Mouse (Mus musculus) intestine, embryonic 15.5 days (tissue): ENCODE results near the gene Nolc1. TPM values are rescaled to one million over a fixed set of nuclear protein-coding genes. Genes with fewer than 3 reads are reported as not detected.
"Not testable (repeated sequence)": the region's sequence is repeated elsewhere in the genome, so short reads cannot be mapped to it uniquely, and the experiment has no call there.

Source experiments
- ATAC-seq: fragments of 200-750 bp; cut with Nextera tagmentation; 2 replicates; pipeline ENCODE4 v1.8.0; 2017; ENCODE audit warnings: moderate TSS enrichment, moderate library complexity
- H3K27ac ChIP-seq: fragments of 300-500 bp; sonication (generic); 2 replicates; pipeline ENCODE4 v1.5.1; 2015; ENCODE audit warnings: mild to moderate bottlenecking, inconsistent platforms
- H3K27me3 ChIP-seq: fragments of 300-500 bp; sonication (generic); replicated peaks from 2 replicates; pipeline ENCODE4 v1.6.1; 2015; ENCODE audit warnings: inconsistent platforms
- H3K36me3 ChIP-seq: fragments of 300-500 bp; sonication (generic); 2 replicates; pipeline ENCODE4 v1.6.1; 2015; ENCODE audit warnings: inconsistent platforms
- H3K4me1 ChIP-seq: fragments of 300-500 bp; sonication (generic); replicated peaks from 2 replicates; pipeline ENCODE4 v1.6.1; 2015; ENCODE audit warnings: inconsistent platforms
- H3K4me2 ChIP-seq: fragments of 300-500 bp; sonication (generic); replicated peaks from 2 replicates; pipeline ENCODE4 v1.6.1; 2015; ENCODE audit warnings: mild to moderate bottlenecking, inconsistent platforms
- H3K4me3 ChIP-seq: fragments of 300-500 bp; sonication (generic); replicated peaks from 2 replicates; pipeline ENCODE4 v1.5.1; 2015; ENCODE audit warnings: inconsistent platforms
- H3K9ac ChIP-seq: fragments of 300-500 bp; sonication (generic); 2 replicates; pipeline ENCODE4 v1.6.1; 2015; ENCODE audit warnings: inconsistent platforms
- H3K9me3 ChIP-seq: fragments of 300-500 bp; sonication (generic); 2 replicates; pipeline ENCODE4 v1.6.1; 2016; ENCODE audit warnings: inconsistent platforms
- WGBS: fragments of 180-500 bp; shearing (Covaris S2); methylation state at CpG from one replicate; pipeline ENCODE4 v1.1.7; 2015; 5-methylcytosine and 5-hydroxymethylcytosine counted together
- polyA plus RNA-seq: library from polyadenylated mRNA; unstranded; fragments of >200 nt; fragmentation: Nextera tagmentation; extraction: Ambion mirVana; gene quantifications from 2 replicates; pipeline ENCODE4 v1.2.1, GENCODE M21; 2015

The Nolc1 gene
- polyA plus RNA-seq, 1 experiment from 2014 or later = 107 TPM

DNA sequence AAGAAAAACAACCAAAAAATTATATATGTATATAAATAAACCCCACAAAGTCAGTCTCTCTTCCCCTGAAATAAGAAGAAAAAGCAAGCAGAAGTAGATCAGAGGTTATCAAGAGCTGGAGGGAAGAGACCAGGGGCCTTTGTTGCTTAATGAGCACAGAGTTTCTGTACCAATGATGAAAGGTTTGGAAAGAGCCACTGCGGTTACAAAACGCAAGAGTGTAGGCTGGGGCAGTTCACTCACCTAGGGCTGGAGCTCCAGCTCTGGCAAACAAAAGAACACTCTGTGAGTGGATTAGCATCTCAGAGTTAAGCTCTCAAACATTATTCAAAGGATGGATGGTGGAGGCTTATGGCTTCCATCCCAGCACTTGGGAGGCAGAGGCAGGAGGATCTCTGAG lies 34.6 kb downstream of the Nolc1 start:
- Histone ChIP-seq H3K4me1 (no peaks in the 10 kb centered on the region), H3K4me3 (no peak overlapping the region), H3K9me3 (no peaks in the 10 kb centered on the region), H3K36me3 (no peaks in the 10 kb centered on the region), H3K4me2 (no peak overlapping the region), H3K27ac (no peak overlapping the region), H3K27me3 (no peaks in the 10 kb centered on the region), H3K9ac (no peak overlapping the region)
- 83% methylated on average over 2 of the region's 2 CpGs for WGBS
- no peak for ATAC-seq

DNA sequence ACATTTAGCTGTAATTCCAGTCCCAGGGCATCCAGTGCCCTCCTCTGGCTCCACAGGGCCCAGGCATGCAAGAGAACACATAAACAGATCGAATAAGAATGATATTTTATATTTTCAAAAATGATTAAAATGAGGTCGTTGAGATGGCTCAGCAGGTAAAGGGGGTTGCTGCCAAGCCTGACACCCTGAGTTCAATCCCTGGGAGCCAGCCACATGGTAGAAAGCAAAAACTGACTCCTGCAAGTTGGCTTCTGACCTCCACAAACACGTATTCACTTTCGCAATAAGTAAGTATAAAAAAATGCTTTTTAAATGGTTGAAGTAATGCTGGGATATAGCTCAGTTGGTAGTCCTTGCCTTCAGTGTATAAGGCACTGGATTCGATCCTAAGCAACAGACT lies 35.1 kb downstream of the Nolc1 start:
- H3K27ac ChIP-seq = no peak overlapping the region
- no peak overlapping the region for H3K9ac ChIP-seq
- no peak overlapping the region for H3K4me2 ChIP-seq
- H3K9me3 ChIP-seq = no peaks in the 10 kb centered on the region
- 82% methylated on average over 5 of the region's 5 CpGs for WGBS
- no peaks in the 10 kb centered on the region for H3K27me3 ChIP-seq
- no peaks in the 10 kb centered on the region for H3K4me1 ChIP-seq
- no peak overlapping the region for H3K4me3 ChIP-seq
- no peaks in the 10 kb centered on the region for H3K36me3 ChIP-seq
- ATAC-seq = no peak

DNA sequence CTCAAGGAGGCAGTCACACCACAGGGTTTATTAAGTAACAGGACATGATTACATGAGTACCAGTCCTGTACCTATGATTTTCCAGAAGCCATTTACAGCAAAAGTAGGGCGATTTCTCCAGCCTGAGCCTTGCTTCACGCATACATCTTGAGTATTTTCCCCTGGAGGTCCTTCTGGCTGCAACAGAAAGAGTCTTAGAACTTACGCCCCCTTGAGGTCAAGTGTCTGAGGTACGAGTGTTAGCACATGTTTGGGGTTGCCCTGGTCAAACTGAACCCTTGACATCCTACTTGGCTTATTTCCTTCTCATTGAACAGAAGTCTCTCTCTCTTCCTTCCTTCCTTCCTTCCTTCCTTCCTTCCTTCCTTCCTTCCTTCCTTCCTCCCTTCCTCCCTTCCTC lies 39.0 kb downstream of the Nolc1 start:
- ATAC-seq = no peak
- Histone ChIP-seq H3K27me3 (no peaks in the 10 kb centered on the region), H3K4me2 (no peak overlapping the region), H3K36me3 (no peaks in the 10 kb centered on the region), H3K4me3 (no peak overlapping the region), H3K27ac (no peak overlapping the region), H3K4me1 (no peaks in the 10 kb centered on the region), H3K9ac (no peak overlapping the region), H3K9me3 (no peaks in the 10 kb centered on the region)
- WGBS = 55% methylated on average over 4 of the region's 4 CpGs

DNA sequence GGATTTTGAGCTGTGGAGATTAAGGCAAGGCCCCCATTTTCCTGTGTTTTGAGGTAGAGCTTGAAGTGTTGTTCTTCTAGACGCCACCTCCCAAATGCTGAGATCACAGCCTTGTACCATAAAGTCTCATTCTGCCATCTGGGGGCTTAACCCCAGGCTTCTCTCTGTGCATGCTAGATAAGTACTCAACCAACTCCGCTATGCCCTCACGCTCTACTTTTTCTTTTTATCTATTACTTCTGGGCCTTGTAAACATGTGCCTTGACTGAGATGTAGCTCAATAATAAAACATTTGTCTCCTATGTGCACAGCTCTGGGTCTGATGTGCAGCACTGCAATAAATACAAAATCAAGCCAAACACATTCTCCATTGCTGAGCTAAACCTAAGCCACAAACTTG lies 43.8 kb downstream of the Nolc1 start:
- WGBS = 84% methylated on average over 3 of the region's 3 CpGs
- Histone ChIP-seq H3K27ac (no peak overlapping the region), H3K9me3 (no peaks in the 10 kb centered on the region), H3K4me3 (no peak overlapping the region), H3K4me2 (no peak overlapping the region), H3K27me3 (no peaks in the 10 kb centered on the region), H3K36me3 (no peaks in the 10 kb centered on the region), H3K4me1 (no peaks in the 10 kb centered on the region), H3K9ac (no peak overlapping the region)
- ATAC-seq = no peak

DNA sequence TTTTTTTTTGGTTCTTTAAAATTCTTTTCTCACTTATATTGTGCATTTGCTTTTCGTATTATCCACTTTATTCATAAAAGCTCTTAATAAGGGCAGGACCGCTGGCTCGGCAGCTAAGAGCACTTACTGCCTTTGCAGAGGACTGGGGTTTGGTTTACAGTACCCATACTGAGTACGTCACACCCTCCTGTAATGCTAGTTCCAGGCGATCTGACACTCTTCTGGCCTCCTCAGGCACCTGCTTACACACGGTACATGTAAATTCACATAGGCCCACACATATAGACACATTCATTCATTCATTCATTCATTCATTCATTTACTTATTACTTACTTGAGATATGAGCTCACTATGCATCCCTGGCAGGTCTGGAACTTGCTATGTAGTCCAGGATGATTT lies 45.2 kb downstream of the Nolc1 start:
- Histone ChIP-seq H3K4me2 (no peak overlapping the region), H3K4me1 (no peaks in the 10 kb centered on the region), H3K9me3 (no peaks in the 10 kb centered on the region), H3K27ac (no peak overlapping the region), H3K36me3 (no peaks in the 10 kb centered on the region), H3K27me3 (no peaks in the 10 kb centered on the region), H3K4me3 (no peak overlapping the region), H3K9ac (no peak overlapping the region)
- WGBS = 67% methylated on average over 6 of the region's 6 CpGs
- no peak for ATAC-seq

DNA sequence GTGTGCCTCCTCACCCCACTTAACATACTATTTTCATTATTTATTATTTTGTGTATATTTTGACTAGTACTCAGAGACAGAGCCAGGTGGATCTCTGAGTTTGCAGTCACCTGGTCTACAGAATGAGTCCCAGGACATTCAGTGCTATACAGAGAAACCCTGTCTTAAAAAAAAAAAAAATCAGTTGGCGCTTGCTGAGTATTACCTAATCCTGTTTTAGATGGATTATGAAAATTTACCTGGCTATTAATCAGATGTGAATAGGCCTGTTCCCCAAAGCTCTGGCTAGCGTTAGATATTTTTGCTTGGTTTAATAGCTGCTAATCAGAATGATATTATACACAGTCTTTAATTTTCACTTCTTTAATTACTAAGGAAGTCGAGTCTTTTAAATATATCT lies 48.2 kb downstream of the Nolc1 start:
- H3K4me1 ChIP-seq = no peaks in the 10 kb centered on the region
- no peak for ATAC-seq
- H3K27me3 ChIP-seq = no peaks in the 10 kb centered on the region
- H3K4me2 ChIP-seq = no peak overlapping the region
- H3K36me3 ChIP-seq = no peaks in the 10 kb centered on the region
- no peaks in the 10 kb centered on the region for H3K9me3 ChIP-seq
- no peak overlapping the region for H3K4me3 ChIP-seq
- H3K27ac ChIP-seq = no peak overlapping the region
- H3K9ac ChIP-seq = no peak overlapping the region
- WGBS = 81% methylated on average over 3 of the region's 3 CpGs

DNA sequence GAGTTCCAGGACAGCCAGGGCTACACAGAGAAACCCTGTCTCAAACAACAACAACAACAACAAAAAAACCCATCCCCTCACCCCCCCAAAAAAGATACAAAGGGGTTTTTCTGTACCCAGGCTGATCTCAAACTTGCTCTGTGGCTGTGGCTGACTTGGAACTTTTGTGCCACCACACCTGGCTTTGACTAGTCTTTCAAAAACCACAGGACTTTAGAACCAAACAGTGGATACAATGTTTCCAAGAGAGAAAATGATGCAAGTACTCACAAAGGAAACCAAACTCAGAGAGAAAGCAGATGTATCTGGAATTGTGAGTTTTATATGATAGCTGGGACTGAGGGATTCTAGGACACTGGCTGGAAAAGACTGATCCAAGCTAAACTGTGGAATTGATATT lies 49.0 kb downstream of the Nolc1 start:
- Histone ChIP-seq H3K27ac (no peak overlapping the region), H3K36me3 (no peaks in the 10 kb centered on the region), H3K9ac (no peak overlapping the region), H3K27me3 (no peaks in the 10 kb centered on the region), H3K9me3 (no peaks in the 10 kb centered on the region), H3K4me2 (no peak overlapping the region), H3K4me1 (no peaks in the 10 kb centered on the region), H3K4me3 (no peak overlapping the region)
- ATAC-seq = no peak

DNA sequence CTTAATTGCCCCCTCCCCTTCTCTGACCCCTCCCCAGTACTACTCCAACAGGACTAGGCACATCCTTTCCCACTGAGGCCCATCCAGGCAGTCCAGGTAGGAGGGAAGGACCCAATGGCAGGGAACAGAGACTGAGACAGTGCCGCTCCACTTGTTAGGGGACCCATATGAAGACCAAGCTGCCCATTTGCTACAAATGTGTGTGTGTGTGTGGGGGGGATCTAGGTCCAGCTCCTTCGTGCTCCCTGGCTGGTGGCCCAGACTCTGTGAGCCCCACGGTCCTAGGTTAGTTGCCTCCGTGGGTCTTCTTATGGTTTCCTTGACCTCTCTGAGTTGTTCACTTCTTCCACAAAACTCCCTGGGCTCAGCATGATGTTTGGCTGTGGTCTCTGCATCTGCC lies 50.6 kb downstream of the Nolc1 start:
- Histone ChIP-seq H3K4me3 (no peak overlapping the region), H3K27ac (no peak overlapping the region), H3K27me3 (0 out of 2 replicates have a peak, but pooled peaks cover 5% of the 10 kb centered on the region), H3K4me1 (no peaks in the 10 kb centered on the region; the same call in 1 of the 2 replicates), H3K9ac (no peak overlapping the region), H3K36me3 (no peaks in the 10 kb centered on the region), H3K9me3 (no peaks in the 10 kb centered on the region), H3K4me2 (no peak overlapping the region)
- ATAC-seq = no peak
- 85% methylated on average over 4 of the region's 4 CpGs for WGBS

DNA sequence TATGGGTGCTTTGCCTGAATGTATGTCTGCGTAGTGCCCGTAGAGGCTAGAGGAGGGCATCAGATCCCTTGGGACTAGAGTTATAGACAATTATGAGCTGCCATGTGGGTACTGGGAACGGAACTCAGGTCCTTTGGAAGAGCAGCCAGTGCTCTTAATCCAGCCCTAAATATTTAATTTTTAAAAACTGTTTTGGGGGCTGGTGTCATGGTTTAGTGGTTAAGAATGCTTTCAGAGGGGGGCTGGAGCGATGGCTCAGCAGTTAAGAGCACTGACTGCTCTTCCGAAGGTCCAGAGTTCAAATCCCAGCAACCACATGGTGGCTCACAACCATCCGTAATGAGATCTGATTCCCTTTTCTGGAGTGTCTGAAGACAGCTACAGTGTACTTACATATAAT lies 54.1 kb downstream of the Nolc1 start:
- 74% methylated on average over 6 of the region's 6 CpGs for WGBS
- not testable (repeated sequence) for H3K9me3 ChIP-seq, H3K4me1 ChIP-seq, ATAC-seq, H3K9ac ChIP-seq, H3K4me3 ChIP-seq, H3K4me2 ChIP-seq, H3K27ac ChIP-seq, H3K36me3 ChIP-seq
- peaks cover 34% of the 10 kb centered on the region for H3K27me3 ChIP-seq

DNA sequence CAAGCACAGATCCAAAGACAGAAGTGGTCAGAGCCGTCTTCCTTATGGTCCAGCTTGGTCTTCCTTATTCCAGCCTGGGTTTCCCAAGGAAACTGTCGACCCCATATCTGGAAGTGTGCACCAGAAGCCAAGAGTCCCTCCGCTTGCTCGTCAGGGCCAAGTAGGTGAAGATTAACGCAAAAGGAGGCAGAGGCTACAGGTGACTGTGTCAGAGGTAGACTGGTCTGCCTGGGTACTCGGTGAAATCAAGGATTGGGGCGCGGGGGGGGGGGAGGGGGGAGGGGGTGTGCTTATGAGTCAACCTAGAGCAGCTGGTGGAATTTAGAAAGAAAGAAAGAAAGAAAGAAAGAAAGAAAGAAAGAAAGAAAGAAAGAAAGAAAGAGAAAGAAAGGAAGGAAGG lies 55.6 kb downstream of the Nolc1 start:
- Histone ChIP-seq H3K4me3 (peak overlapping the region; percentile 25), H3K27me3 (peaks cover 48% of the 10 kb centered on the region)
- 8% methylated on average over 6 of the region's 8 CpGs for WGBS

DNA sequence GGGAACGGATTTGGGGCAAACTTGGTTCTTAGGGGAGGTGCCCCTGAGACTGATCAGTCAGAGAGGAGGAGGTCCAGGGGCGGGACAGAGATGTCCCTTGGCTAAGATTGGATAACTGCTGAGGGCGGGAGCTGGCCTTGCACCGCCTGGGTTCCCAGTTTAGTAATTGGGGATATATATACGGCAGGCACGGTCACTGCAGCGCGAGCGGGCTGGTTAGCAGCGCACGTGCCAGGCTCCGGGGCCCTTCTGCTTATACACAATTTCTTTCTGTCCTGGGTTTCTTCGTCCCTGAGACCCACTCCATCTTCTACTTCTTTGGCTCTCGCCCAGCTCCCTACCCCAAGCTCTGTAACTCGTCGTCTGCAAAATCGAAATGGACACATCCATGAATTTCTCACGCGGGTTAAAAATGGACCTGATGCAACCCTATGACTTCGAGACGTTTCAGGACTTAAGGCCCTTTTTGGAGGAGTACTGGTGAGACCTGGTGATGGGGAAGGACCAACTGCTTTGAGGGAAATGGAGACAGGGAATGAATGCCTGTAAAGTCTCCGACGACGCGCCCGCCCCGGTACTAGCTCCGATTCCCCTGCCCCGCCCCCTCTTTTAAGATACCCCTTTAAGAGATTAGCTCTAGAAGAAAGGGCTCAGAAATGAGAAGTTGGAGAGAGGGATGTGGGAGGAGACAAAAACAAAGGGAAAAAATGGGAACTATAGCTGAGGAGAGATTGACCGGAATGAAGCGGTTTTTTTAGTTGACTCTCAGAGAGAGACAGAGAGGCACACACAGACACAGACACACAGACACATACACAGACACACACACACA lies 56.2 kb downstream of the Nolc1 start, which contains the start of gene Elovl3:
Gene Elovl3 (plus strand): TSS at position 204 of the 832 bp plus-strand sequence.
- peaks cover 21% of the 10 kb centered on the region for H3K4me1 ChIP-seq
- ATAC-seq = 0 out of 2 replicates have a peak, but pooled peaks have one; percentile 62
- peak within 1 kb of the TSS; percentile 59 for H3K4me2 ChIP-seq
- H3K27me3 ChIP-seq = peaks cover 54% of the 10 kb centered on the region
- H3K27ac ChIP-seq = no peak within 1 kb of the TSS
- no peak within 1 kb of the TSS for H3K9ac ChIP-seq
- H3K9me3 ChIP-seq = no peaks in the 10 kb centered on the region
- no peaks in the 10 kb centered on the region for H3K36me3 ChIP-seq
- H3K4me3 ChIP-seq = peak within 1 kb of the TSS; percentile 25
- 4% methylated on average over 31 of the region's 31 CpGs for WGBS

More for the DNA sequence above, 55.6 kb downstream of the Nolc1 start:
- Histone ChIP-seq H3K9me3 (no peaks in the 10 kb centered on the region), H3K36me3 (no peaks in the 10 kb centered on the region), H3K4me2 (peak overlapping the region; percentile 59), H3K4me1 (peaks cover 15% of the 10 kb centered on the region), H3K27ac (no peak overlapping the region), H3K9ac (no peak overlapping the region)
- no peak for ATAC-seq

DNA sequence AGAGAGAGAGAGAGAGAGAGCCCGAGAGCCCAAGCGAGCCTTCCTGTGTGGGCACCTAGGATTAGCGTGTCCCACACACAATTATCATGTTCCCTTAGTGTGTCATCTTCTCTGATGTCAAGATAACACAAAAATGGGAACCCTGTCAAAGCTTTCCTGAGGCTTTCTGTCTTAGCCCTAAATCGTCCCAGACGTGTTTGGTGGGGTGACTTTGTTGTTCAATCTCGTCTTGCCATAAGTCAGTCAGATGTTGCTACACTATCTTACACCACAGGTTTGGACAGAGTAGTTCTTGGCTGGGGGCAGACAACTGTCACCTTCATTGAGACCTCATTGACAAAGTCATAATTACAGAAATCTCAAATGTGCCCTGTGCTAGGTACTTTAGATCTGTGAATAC lies 56.9 kb downstream of the Nolc1 start:
- Histone ChIP-seq H3K4me3 (no peak overlapping the region), H3K36me3 (no peaks in the 10 kb centered on the region), H3K9me3 (no peaks in the 10 kb centered on the region), H3K4me1 (peaks cover 25% of the 10 kb centered on the region), H3K4me2 (no peak overlapping the region), H3K9ac (no peak overlapping the region), H3K27me3 (peaks cover 61% of the 10 kb centered on the region), H3K27ac (no peak overlapping the region)
- 42% methylated on average over 6 of the region's 6 CpGs for WGBS
- ATAC-seq = no peak
